Mouse (Mus musculus): Measurements from ENCODE around the gene Lrrc38.

GRCm38 (mm10) chr4:143330566-143330965 is 19.0 kb upstream of the Lrrc38 start:
- TF ChIP-seq CTCF (IDR thresholded peaks at IDR 0.05; ENCODE audit: borderline replicate concordance, extremely low read depth, insufficient read depth, insufficient read length), result no peak
- TF ChIP-seq POLR2A (IDR thresholded peaks at IDR 0.05; ENCODE audit: borderline replicate concordance, extremely low read depth, insufficient read depth, insufficient read length, poor library complexity, severe bottlenecking), result no peak
